Mouse (Mus musculus): ENCODE results near the gene Strada. TPM values are rescaled to one million over a fixed set of nuclear protein-coding genes. Genes with fewer than 3 reads are reported as not detected.
A peak's percentile ranks its signal among the peaks of the same experiment; 100 is the strongest.

The Strada gene
- polyA plus RNA-seq, 1 experiment = 51.9 TPM

DNA sequence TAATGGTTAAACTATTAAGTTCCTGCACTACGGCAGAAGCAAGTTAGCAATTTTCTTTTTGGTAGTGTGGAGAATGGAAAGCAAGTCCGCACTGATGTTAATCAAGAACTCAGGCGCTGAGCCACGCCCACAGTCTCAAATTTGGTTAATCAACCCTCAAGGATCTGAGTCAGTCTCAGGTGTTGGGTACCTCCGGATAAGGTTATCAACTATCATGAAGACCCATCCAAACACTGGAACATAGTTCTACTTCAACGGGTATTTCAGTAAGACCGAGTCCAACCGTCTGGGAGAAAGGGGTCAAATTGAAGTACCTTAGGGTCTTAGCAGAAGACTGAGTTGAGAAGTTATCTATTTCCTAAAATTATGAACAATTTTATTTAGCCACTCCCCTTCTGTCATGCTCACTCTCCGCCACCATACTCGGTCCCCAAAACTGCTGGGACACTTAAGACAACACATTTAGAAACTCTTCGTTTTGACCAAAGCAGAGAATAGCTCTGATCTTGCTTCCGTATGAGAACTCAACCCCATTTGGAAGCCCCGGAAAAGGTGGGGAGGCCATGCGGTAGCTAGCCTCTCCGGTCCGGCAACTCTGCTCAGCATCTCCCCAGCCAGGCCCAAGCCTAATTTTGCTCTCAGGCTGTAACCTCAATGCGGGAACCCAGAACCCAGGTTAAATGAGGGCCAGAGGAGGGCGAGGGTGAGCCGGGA is 9.2 kb downstream of the Strada start:
- Histone ChIP-seq H3K27ac (ENCODE audit: insufficient read depth, low read length) (no peak overlapping the region), H3K4me1 (ENCODE audit: control insufficient read depth, insufficient read depth, low read length) (no peaks in the 10 kb centered on the region), H3K4me3 (ENCODE audit: insufficient read depth, low read length) (peak overlapping the region; percentile 41)
- no peak for TF ChIP-seq CTCF (IDR thresholded peaks at IDR 0.05; ENCODE audit: extremely low read depth, insufficient read depth, low read length)
- TF ChIP-seq POLR2A (IDR thresholded peaks at IDR 0.05; ENCODE audit: extremely low read depth, insufficient read depth, low read length) = no peak

DNA sequence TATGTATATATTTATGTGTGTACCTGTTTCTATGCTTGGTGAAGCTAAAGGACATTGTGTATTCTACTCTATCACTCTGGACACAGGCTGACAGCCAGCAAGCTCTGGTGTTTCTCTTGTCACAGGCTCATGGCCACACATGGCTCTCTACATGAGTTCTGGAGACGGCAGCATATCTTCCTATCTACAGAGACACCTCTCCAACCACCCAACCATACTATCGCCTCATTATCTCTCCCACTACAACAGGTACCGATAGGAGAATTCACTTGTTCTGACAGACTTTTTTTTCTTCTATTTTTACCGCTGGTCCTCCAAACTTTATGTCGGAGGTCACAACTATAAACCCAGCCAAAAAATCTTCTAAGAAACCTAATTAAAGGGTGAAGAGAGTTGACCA is 9.7 kb downstream of the Strada start:
- H3K4me1 ChIP-seq (ENCODE audit: control insufficient read depth, insufficient read depth, low read length) = no peaks in the 10 kb centered on the region
- peak overlapping the region; percentile 41; the same call in 1 of the 2 replicates for H3K4me3 ChIP-seq (ENCODE audit: insufficient read depth, low read length)
- TF ChIP-seq CTCF (IDR thresholded peaks at IDR 0.05; ENCODE audit: extremely low read depth, insufficient read depth, low read length) (no peak), POLR2A (IDR thresholded peaks at IDR 0.05; ENCODE audit: extremely low read depth, insufficient read depth, low read length) (no peak)
- H3K27ac ChIP-seq (ENCODE audit: insufficient read depth, low read length) = no peak overlapping the region

DNA sequence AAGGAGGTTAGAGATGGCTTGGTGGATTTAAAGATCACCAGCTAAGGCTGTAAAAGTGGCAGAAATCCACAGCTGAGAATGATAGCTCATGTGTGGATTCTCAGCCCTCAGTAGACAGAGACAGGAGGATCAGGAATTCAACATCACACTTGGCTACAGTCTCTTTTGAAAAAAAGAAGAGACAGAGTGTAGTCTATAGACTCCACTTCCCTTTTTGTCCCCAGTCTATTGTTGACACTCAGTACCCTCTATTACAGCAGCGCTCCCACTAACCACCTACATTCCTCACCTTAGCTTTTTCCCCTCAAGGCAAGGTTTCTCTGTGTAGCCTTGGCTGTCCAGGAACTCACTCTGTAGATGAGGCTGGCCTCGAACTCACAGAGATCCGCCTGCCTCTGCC is 10.3 kb downstream of the Strada start:
- Histone ChIP-seq H3K27ac (ENCODE audit: insufficient read depth, low read length) (no peak overlapping the region), H3K4me1 (ENCODE audit: control insufficient read depth, insufficient read depth, low read length) (no peaks in the 10 kb centered on the region), H3K4me3 (ENCODE audit: insufficient read depth, low read length) (no peak overlapping the region)
- TF ChIP-seq CTCF (IDR thresholded peaks at IDR 0.05; ENCODE audit: extremely low read depth, insufficient read depth, low read length) (no peak), POLR2A (IDR thresholded peaks at IDR 0.05; ENCODE audit: extremely low read depth, insufficient read depth, low read length) (no peak)

DNA sequence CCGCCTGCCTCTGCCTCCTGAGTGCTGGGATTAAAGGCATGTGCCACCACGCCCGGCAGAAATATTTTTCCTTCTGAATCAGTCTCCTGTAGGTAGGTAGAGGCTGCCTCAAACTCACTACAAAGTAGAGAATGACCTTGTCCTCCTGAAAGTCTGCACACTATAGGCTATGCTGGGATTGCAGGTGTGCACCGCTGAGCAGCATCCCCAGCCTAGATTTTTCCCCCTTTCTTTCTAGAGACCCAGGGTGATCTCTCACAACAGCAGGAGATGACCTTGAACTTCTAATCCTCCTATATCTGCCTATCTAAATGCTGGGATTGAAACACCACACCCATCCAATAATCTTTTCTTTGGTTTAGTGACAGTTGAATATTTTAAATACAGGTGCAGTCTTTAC is 14.6 kb downstream of the Strada start:
- no peak overlapping the region for H3K4me3 ChIP-seq (ENCODE audit: insufficient read depth, low read length)
- no peak for TF ChIP-seq CTCF (IDR thresholded peaks at IDR 0.05; ENCODE audit: extremely low read depth, insufficient read depth, low read length)
- no peak for TF ChIP-seq POLR2A (IDR thresholded peaks at IDR 0.05; ENCODE audit: extremely low read depth, insufficient read depth, low read length)

DNA sequence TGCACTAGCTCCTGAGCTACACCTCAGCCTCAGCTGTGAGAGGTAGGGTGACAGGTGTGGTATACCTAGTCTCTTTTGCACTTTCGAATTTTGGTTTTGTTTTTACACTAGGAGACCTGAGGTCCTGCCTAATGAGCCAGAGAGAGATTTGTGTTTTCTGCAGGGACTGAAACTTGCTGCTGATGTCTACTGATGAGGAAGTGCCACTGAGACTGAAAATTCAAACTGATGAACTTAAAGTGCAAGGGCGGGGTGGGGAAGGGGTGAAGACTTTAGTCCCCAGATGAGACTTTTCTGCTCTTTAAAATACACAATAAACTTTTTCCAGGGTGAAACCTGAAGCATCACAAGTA is 21.5 kb downstream of the Strada start:
- Histone ChIP-seq H3K4me3 (ENCODE audit: insufficient read depth, low read length) (no peak overlapping the region), H3K27ac (ENCODE audit: insufficient read depth, low read length) (peak overlapping the region; percentile 36; the same call in 1 of the 2 replicates), H3K4me1 (ENCODE audit: control insufficient read depth, insufficient read depth, low read length) (peaks cover 6% of the 10 kb centered on the region)
- no peak for TF ChIP-seq CTCF (IDR thresholded peaks at IDR 0.05; ENCODE audit: extremely low read depth, insufficient read depth, low read length)
- no peak for TF ChIP-seq POLR2A (IDR thresholded peaks at IDR 0.05; ENCODE audit: extremely low read depth, insufficient read depth, low read length)

More for the DNA sequence above, 14.6 kb downstream of the Strada start:
- Histone ChIP-seq H3K27ac (ENCODE audit: insufficient read depth, low read length) (no peak overlapping the region), H3K4me1 (ENCODE audit: control insufficient read depth, insufficient read depth, low read length) (no peaks in the 10 kb centered on the region)

DNA sequence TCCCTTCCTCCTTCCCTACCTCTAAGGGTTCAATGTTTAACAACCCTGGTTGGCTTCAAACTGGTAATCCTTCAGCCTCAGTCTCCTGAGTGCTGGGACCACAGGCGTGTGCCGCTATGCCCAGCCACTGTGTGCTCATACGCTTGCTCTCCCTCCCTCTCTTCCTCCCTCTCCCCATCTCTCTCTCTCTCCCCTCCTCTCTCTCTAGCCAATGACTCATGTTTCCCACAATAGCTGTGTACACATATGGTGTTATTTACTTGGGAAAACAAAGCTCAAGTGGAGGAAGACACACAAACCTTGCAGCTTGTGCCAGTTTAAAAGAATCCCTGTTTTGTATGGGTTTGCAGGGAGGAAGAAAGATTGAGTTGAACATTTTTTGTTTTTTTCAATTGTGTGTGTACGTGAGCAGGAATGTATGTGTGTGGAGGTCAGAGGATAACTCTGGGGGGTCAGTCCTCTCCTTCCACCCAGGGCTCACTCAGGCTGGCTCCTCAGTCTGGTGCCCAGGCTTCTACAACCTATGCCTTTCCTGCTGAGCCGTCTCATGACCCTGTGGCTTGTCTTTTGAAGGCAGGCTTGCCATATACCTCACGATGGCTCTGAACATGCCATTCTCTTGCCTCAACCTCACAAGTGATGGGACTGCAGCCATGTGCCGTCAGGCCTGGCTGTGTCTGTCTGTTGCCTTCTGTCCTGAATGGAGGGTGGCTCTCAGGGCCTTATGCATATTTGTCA is 22.1 kb downstream of the Strada start:
- TF ChIP-seq CTCF (IDR thresholded peaks at IDR 0.05; ENCODE audit: extremely low read depth, insufficient read depth, low read length) (no peak), POLR2A (IDR thresholded peaks at IDR 0.05; ENCODE audit: extremely low read depth, insufficient read depth, low read length) (peak; percentile 50)
- Histone ChIP-seq H3K4me3 (ENCODE audit: insufficient read depth, low read length) (no peak overlapping the region), H3K4me1 (ENCODE audit: control insufficient read depth, insufficient read depth, low read length) (peaks cover 8% of the 10 kb centered on the region), H3K27ac (ENCODE audit: insufficient read depth, low read length) (peak overlapping the region; percentile 65; the same call in 1 of the 2 replicates)

DNA sequence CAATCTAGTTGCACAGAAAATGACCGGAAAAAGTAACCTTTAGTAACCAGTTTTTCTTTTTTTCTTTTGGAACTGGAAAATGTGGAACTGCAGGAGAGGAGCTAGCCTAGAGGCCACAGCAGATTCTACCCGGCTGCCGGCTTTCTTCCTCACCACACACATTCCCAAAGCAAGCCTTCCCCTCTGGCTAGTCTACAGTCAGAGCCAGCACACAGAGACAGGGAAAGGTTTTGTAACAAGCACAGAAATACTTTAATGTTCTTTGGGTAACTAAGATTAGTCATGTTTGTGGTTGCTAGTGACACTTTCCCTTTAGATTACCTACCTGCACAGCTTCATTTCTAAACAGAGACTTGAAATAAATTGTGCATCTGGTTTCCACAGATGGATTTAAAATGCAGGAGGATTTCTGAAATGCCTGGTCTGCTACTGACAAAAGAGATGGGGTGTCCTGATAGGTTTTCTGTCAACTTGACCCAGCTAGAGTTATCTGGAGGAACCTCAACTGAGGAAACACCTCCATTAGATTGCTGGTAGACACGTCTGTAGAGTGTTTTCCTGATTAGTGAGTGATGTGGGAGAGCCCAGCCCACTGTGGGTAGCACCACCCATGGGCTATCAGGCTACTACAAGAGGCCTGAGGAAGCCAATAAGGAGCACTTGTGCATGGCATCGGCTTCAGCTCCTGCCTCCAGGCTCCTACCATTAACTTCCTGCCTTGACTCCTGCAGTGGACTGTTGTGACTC is 23.8 kb downstream of the Strada start:
- no peak overlapping the region; the same call in 1 of the 2 replicates for H3K27ac ChIP-seq (ENCODE audit: insufficient read depth, low read length)
- no peak overlapping the region for H3K4me3 ChIP-seq (ENCODE audit: insufficient read depth, low read length)
- no peak for TF ChIP-seq CTCF (IDR thresholded peaks at IDR 0.05; ENCODE audit: extremely low read depth, insufficient read depth, low read length)
- no peak for TF ChIP-seq POLR2A (IDR thresholded peaks at IDR 0.05; ENCODE audit: extremely low read depth, insufficient read depth, low read length)
- H3K4me1 ChIP-seq (ENCODE audit: control insufficient read depth, insufficient read depth, low read length) = peaks cover 8% of the 10 kb centered on the region

DNA sequence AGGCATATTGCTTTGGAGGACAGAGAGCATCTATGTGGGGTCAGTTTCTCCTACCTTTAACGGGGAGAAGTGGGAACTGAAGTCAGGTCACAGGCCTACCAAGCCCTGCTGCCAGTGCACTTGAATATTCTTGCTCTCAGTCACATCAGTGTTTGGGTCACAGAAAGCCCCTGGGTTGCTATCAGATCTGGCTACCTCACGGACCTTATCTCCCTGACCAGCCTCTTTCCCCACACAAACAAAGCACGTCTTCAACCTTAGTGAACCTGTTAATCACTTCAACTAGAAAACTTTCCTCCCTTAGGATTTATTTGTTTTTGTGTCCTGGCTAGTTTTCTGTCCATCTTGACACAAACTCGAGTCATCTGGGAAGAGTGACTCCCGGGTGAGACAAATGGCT is 25.6 kb downstream of the Strada start:
- no peak overlapping the region for H3K4me3 ChIP-seq (ENCODE audit: insufficient read depth, low read length)
- H3K4me1 ChIP-seq (ENCODE audit: control insufficient read depth, insufficient read depth, low read length) = peaks cover 8% of the 10 kb centered on the region

DNA sequence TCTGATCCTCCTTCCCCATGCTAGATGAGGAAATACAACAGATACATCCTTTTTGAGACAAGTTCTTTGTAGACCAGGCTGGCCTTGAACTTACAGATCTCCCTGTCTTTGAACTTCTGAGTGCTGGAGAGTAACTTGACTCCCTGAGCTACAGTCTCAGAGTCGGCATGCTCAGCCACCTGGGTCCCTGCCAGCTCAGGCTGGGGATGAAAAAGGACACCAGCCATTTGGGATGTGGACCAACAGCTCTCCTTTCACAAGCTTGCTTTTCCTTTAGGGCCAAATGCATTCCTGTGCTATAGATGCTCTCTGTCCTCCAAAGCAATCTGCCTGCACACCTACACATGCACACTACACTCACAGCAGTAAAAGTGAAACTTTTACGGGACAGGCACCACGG is 26.9 kb downstream of the Strada start:
- Histone ChIP-seq H3K4me1 (ENCODE audit: control insufficient read depth, insufficient read depth, low read length) (peaks cover 6% of the 10 kb centered on the region), H3K4me3 (ENCODE audit: insufficient read depth, low read length) (no peak overlapping the region), H3K27ac (ENCODE audit: insufficient read depth, low read length) (no peak overlapping the region)
- no peak for TF ChIP-seq CTCF (IDR thresholded peaks at IDR 0.05; ENCODE audit: extremely low read depth, insufficient read depth, low read length)
- TF ChIP-seq POLR2A (IDR thresholded peaks at IDR 0.05; ENCODE audit: extremely low read depth, insufficient read depth, low read length) = no peak

More for the DNA sequence above, 25.6 kb downstream of the Strada start:
- no peak overlapping the region for H3K27ac ChIP-seq (ENCODE audit: insufficient read depth, low read length)
- TF ChIP-seq POLR2A (IDR thresholded peaks at IDR 0.05; ENCODE audit: extremely low read depth, insufficient read depth, low read length) (no peak), CTCF (IDR thresholded peaks at IDR 0.05; ENCODE audit: extremely low read depth, insufficient read depth, low read length) (no peak)
